Mouse (Mus musculus): ENCODE measurements around the gene Creld1.

Gene Creld1

DNA sequence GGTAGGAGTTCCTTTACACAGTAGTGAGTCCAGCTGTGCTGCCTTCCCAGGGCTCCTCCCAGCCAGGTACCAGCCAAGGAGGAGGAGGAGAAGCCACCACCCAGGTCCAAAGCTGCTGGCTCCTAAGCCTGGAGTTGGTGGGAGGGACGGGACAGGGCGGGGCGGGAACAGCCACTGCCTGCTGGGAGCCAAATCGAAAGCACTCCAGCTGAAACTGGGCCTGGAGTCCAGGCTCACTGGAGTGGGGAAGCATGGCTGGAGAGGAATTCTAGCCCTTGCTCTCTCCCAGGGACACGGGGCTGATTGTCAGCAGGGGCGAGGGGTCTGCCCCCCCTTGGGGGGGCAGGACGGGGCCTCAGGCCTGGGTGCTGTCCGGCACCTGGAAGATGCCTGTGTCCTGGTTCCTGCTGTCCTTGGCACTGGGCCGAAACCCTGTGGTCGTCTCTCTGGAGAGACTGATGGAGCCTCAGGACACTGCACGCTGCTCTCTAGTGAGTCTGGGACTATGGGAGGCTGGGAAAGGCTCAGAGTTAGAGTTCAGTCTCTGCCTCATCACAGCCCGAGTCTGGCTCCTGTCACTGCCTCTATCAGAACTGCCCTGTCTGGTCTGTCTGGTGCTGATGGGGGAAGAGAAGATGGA lies 11.7 kb upstream of the Creld1 start, which contains the start of gene Il17rc:
Gene Il17rc, plus strand, starts transcription at position 131 of the 640 bp plus-strand sequence.
- no peak for DNase-seq

DNA sequence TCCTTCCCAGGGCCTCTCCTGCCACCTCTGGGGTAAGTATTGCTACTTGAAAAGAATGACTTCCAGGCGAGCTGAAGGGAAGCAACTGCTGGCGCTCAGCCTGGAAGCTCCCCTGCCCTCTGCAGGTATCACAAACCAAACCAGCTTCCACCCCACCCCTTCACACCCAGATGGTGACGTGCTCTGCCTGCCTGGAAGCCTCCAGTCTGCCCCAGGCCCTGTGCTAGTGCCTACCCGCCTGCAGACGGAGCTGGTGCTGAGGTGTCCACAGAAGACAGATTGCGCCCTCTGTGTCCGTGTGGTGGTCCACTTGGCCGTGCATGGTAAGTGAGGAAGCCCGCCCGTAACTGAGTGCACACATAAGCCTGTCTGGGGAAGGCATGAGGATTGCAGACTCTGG lies 11.0 kb upstream of the Creld1 start:
- no peak for DNase-seq

DNA sequence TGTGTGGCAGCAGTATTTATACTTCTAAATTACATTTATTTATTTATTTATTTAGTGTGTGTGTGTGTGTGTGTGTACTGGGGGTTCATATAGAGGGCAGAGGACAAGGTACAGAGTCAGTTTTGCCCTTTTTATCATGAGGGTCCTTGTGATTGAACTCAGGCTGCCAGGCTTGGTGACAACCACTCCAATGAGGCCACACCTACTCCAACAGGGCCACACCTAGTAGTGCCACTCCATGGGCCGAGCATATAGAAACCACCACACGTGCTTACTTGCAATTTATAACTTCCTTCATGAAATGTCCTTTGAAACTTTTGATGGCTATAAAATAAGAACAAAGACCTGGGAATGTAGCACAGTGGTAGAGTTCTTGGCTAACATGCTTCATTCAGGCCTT lies 9.9 kb upstream of the Creld1 start:
- DNase-seq: no peak

DNA sequence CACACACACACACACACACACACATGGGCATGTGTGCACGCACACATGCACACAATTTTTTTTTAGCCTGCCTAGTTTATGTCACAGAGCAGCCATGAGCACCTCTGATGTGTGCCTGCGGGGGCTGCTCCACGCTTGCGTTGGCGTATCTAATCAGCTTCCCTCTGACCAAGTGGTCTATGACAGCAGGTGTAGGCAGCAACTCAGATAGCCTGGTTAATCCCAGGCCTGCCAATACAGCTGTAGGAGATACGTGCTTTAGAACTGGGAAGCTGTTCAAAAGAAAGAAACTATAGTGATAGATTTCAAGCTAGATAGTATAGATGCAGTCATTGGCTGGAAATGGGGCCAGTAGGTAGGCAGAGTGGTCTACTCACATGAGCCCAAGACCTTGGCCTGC lies 9.4 kb upstream of the Creld1 start:
- DNase-seq: no peak

DNA sequence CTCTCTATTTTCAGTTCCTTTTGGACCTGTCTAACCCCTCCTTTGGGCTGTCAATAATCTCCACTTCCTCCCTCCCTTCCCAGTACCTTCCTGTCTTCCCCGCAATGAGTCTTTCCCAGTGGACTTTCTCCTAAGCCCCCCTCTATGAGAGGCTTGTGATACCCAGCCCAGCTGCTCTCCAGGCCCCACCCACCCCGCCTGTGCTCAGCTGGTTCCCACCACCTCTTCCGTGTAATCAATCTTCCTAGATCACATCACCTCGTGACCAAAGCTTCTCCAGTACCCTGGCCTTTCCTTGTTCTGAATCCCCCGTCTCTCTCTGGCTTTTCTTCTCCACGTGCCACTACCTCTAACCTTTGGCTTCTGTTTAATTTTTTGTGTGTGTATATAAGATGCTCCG lies 5.7 kb upstream of the Creld1 start:
- DNase-seq: no peak

DNA sequence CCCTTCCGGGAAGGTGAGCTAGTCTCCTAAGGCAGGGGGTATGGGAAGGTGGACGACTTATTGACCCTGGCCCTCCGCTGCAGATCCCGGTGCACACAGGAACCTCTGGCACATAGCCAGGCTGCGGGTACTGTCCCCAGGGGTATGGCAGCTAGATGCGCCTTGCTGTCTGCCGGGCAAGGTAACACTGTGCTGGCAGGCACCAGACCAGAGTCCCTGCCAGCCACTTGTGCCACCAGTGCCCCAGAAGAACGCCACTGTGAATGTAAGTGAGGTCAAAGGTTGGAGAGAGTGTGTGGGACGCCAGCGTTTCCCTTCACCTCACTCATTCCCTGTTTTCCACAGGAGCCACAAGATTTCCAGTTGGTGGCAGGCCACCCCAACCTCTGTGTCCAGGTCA lies 4.2 kb upstream of the Creld1 start:
- no peak for DNase-seq

DNA sequence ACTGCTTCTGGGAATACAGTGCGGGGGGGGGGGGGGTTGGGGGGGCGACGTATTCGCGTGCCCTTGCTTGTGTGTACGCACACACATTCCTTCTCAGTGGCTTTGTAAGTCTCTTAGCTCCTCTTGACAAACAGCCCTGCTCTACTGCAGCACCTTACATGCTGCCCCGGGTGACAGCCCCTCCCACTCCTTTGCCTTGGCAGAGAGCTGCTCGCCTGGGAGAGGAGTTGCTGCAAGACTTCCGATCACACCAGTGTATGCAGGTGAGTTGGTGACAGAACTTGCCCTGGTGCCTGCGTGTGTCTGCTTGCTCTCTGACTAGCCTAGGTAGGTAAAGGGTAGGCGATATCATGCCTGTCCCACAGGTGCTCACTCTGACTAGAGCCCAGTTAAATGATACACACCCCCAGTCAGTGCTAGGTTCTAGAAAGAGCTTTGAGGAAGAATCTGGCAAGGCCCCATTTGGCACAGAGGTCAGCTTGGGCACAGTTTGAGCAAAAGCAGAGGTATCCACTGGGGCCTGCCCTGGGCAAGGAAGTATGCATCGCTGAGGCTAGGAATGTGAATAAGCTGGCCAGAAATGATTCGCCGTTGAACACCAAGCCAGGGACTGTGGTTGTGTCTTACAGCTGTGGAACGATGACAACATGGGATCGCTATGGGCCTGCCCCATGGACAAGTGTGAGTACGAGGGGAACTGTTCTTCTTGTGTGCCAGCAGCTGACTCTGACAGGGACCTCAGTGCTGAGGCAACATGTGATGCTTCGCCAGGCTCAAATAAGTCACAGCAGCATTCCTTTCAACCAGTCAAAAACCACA lies 2.3 kb upstream of the Creld1 start:
- no peak for DNase-seq

DNA sequence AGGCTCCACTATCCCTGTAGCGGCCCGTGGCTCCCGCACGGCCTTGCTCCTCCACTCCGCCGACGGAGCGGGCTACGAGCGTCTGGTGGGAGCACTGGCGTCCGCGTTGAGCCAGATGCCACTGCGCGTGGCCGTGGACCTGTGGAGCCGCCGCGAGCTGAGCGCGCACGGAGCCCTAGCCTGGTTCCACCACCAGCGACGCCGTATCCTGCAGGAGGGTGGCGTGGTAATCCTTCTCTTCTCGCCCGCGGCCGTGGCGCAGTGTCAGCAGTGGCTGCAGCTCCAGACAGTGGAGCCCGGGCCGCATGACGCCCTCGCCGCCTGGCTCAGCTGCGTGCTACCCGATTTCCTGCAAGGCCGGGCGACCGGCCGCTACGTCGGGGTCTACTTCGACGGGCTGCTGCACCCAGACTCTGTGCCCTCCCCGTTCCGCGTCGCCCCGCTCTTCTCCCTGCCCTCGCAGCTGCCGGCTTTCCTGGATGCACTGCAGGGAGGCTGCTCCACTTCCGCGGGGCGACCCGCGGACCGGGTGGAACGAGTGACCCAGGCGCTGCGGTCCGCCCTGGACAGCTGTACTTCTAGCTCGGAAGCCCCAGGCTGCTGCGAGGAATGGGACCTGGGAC lies 509 bp upstream of the Creld1 start:
- DNase-seq: peak; percentile 61

DNA sequence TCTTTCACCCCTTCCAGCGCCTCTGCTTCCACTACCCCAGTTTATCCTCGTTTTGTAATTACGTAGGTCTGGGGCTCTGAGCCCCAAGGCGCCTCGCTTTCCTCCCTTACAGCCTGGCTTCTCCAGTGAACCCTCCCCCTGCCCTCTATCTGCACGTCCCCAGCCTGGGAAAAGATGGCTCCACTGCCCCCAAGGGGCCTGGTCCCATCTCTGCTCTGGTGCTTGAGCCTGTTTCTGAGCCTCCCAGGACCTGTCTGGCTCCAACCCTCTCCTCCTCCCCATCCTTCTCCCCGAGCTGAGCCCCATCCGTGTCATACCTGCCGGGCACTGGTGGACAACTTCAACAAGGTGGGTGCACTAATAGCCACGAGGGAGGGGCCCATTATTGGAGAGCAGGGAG lies 632 bp downstream of the Creld1 start:
- no peak for DNase-seq

DNA sequence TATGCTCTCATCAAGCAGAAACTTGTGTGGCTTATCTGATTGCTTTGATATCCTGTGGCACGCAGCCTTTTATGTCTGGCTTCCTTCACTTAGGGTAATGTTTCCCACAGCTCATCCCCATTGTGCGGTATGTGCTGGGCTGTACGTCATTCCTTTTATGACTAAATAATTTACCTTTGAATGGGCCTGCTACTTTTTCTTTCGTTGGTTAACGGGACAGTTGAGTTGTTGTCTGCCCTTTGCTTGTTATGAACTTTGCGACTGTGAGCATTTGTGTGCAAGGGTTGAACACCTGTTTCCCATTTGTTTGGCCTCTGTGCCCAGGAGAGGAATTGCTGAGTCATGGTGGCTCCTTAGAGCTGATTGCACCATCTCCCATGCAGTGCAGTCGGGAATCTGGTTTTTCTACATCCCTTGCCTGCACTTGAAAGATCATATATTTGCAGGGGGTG lies 4.1 kb downstream of the Creld1 start:
- no peak for DNase-seq

DNA sequence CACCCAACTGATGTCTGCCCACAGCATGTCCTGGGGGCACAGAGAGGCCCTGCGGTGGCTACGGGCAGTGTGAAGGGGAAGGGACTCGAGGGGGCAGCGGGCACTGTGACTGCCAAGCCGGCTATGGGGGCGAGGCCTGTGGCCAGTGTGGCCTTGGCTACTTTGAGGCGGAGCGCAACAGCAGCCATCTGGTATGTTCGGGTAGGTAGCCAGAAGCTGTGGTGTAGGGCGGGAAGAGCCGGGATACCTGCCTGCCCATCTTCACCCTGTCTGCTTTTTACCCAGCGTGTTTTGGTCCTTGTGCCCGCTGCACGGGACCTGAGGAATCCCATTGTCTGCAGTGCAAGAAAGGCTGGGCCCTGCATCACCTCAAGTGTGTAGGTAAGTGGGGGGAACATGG lies 6.3 kb downstream of the Creld1 start:
- DNase-seq: no peak

DNA sequence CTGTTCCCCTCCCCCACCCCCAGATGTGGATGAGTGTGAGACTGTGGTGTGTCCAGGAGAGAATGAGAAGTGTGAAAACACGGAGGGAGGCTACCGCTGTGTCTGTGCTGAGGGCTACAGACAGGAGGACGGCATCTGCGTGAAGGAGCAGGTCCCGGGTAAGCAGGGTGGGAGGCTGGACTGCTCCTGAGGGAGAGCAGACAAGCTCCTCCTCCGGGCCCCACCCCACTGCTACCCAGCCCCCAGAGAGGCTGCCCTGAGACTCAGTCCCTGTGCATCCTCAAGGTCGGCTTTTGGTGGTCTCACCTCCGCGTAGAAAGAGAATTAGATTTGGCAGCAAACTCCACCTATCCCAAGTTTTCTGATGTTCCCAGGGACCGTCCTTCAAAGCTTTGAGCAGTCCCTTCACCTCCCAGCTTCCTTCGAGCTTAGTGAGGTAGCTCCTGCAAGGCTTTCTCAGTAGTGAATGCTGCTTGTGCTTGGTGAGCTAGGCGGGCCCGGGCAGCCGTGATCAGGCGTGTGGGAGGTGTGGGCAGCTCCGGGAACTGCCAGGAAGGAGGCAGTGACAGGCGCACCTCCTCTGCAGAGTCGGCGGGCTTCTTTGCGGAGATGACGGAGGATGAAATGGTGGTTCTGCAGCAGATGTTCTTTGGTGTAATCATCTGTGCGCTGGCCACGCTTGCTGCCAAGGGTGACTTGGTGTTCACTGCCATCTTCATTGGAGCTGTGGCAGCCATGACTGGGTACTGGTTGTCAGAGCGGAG lies 9.2 kb downstream of the Creld1 start:
- no peak for DNase-seq

DNA sequence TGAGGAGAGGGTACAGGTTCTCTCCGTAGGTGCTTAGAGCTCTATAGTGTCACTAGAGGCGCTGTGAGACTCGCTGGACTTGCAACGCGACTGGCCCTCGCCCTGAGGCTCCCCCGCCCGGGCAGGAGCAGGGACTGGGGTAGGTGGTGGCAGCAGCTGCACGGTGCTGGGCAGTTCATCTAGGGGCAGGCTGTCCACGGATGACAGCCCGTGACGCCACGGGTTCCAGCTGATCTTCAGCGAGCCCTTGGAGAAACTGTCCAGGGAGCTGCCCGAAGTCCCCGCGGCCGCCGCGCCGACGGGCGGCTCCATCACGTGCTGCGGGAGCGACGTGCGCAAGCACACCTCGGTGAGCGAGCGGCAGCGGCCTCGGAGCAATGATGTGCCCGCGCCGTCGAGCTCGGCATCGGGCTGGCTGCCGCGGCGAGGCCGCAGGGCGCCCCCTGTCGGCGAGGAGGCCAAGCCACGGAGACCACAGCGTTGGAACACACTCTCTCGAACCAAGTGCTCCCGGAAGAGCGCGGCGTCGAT lies 11.2 kb downstream of the Creld1 start:
- no peak for DNase-seq

DNA sequence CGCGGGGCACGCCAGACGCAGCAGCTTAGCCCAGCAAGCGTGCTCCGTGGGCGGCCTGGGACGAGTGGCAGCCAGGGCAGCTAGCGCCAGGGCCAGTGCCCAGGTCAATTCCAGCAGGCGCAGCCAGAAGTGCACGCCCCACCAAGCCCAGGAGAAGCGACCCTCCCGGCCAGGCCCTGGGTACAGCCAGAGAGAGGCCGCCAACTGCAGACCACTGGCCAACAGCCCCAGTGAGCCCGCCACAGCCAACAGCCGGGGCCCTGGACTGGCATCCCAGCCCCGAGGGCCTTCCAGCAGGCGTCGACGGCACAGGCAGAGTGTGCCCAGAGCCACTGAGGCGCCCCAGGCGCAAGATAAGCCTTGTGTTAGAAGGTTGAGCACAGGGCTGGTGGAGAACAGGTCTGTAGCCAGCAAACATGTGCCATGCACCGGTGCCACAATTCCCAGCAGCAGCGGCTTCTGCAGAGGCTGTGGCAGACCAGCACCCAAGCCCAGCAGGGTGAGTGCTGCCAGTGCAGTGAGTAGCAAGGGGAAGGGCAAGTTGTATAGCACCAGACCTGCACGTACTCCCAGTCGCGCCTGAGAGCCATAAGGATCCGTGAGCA lies 12.1 kb downstream of the Creld1 start:
- no peak for DNase-seq

DNA sequence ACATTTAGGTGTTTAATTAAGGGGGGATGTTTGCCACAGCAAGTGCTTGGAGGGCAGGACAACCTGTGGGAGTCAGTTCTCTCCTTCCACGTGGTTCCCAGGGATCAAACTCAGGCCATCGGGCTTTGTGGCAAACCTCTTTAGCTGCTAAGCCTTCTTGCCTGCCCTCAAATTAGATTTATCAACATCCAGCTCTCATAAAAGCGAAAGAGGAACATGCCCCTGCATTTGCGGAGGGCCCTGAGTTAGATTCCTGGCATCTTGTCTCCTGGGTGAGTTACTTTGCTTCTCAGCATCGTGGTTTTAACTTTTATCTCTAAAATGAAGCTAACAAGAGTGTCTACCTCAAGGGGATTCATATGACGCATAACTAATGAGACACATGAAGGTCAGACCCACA lies 16.2 kb downstream of the Creld1 start:
- no peak for DNase-seq

DNA sequence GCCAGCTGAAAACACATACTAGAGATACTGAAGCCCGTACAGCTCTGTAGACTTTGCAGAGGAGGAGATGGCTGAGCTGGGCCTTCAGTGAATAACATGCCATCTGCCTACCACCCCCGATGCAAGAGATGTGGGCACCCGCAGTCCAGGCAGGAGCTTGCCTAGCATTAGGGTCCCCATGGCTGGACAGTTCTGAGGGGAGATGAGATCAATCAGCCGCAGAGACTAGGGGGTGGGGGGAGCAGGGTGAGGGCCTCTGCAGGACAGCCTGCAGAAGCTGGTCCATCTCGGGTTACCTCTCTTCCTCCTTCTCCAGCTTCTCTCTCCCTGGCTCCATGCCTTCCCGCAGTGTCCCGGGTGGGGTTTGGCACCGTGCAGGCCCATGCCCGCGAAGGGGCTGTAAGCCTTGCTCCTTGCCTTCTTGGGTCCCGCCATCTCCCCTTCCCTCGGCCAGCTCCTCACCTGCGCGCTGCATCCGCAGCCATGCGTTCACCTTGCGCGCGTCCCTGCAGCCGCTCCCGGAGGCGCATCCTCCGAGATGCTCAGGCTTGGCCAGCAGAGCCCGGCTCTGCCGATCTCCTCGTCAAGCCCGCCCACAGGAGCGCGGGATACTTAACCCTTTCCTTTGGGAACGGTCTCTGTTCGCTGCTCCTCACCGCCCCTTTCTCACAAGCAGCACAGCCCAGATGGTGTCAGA lies 18.4 kb downstream of the Creld1 start, which contains the start of gene Prrt3:
Gene Prrt3, minus strand, starts transcription at position 544 of the 697 bp plus-strand sequence.
- peak; percentile 79 for DNase-seq

DNA sequence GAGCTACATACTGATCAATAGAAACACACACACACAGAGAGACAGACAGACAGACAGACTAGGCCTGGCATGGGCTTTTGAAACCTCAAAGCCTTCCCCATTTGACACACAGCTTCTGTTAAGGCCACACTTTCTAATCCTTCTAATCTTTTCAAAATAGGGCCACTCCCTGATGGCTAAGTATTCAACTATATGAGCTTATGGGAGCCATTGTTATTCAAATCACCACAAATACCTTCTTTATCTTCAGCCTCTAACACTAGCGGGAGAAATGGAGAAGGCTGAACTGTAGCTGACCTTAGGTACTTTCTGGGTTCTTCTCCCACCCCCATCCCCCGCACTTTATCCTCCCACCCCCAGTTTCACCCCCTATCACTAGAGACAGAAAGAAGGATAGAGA lies 19.7 kb downstream of the Creld1 start:
- DNase-seq: no peak

DNA sequence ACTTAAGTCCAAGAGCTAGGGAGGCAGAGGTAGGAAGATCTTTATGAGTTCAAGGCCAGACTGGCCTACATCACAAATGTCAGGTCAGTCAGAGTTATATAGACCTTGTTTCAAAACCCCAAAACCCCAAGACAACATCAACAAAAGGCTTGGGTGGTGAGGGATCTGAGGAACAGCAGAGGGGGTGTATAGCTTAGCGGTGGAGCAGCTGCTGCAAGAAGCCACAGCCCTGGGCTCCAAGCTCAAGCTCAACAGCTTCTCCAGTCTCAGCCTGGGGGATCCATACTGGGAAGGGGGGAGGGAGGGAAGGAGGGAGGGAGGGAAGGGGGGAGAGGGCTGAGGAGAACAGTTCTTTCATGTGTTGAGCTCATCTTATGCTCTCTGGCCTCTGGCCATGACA lies 22.6 kb downstream of the Creld1 start:
- no peak for DNase-seq

DNA sequence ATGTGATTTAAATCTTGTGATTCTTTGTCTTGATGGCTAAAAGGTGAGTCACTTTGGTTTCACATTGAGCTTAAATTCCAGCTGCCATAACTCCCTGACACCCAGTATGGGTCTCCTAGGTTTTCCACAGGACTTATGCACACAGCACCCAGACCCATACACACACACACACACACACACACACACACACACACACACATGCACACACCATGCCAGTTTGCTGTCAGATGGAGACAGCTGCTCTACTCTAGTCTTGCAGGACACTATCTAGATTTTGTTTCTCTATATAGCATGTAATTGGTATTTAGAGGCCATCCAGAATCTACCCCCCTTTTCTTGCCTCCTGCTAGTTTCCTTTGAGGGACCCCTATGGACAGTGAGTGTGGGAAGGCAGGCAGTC lies 24.0 kb downstream of the Creld1 start:
- no peak for DNase-seq

DNA sequence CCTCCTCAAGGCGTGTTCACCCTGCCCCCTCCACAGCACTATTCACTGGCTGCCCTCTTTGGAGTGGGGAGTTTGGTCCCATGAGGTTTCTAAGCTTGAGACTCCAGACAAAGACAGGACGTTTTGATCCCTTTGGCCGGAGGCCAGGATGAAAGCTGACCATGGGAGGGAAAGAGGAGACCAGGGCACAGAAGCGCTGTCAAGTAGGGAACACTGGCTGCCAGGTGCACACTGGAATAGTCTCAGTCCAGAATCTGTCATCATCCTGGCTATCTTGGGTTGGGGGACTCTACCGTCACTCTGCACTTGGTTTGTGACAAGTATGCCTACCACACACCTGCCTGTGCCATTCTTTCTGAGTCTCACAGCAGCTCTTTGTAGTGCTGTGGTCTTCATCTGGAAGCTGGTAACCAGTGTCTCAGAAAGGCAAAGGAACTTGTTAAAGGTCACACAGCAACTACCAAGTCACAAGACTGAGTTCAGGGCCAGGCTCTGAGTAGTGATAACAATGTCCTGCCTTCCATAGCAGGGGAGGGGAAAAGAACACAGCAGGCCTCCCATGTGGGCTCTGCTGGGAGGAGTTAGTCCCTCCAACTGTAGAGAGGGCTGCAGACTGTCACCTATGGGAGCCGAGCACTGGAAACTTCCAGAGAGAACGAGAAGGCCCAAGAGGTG lies 25.3 kb downstream of the Creld1 start:
- DNase-seq: no peak

DNA sequence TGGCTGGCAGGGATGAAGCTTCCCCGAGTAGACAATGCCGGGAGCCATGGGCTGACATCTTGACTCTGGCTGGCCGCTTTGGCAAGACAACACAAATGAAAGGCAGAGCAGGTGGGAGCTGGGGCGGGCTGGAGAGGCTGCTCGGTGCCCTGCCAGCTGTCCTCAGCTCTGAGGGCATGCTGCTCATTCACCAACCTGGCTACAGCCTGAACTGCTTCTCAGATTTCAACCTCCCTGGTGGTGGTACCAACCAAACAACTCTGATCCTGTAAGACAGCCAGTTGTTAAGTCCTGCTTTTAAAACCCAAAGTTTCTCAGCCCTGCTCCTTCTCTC lies 25.8 kb downstream of the Creld1 start:
- DNase-seq: peak; percentile 73
